Mouse (Mus musculus) forebrain, embryonic 10.5 days (tissue): ENCODE data around the gene Prkra. TPM values are rescaled to one million over a fixed set of nuclear protein-coding genes. Genes with fewer than 3 reads are reported as not detected.

Experiments
- DNase-seq: peaks from one replicate; pipeline ENCODE4 v3.0.0-alpha.2; 2017; ENCODE audit warnings: low spot score; ENCODE audit errors: extremely low spot score
- H3K27ac ChIP-seq: fragments of 300-500 bp; sonication (generic); 2 replicates; pipeline ENCODE4 v1.5.1; 2016; ENCODE audit warnings: mild to moderate bottlenecking
- H3K27me3 ChIP-seq: fragments of 300-500 bp; sonication (generic); 2 replicates; pipeline ENCODE4 v1.6.1; 2016; ENCODE audit warnings: mild to moderate bottlenecking; ENCODE audit not compliant: poor library complexity, severe bottlenecking
- H3K36me3 ChIP-seq: fragments of 300-500 bp; sonication (generic); replicated peaks from 2 replicates; pipeline ENCODE4 v1.6.1; 2016; ENCODE audit warnings: mild to moderate bottlenecking, moderate library complexity
- H3K4me1 ChIP-seq: fragments of 300-500 bp; sonication (generic); 2 replicates; pipeline ENCODE4 v1.6.1; 2016
- H3K4me3 ChIP-seq: fragments of 300-500 bp; sonication (generic); 2 replicates; pipeline ENCODE4 v1.5.1; 2016; ENCODE audit warnings: mild to moderate bottlenecking, moderate library complexity
- H3K9me3 ChIP-seq: fragments of 300-500 bp; sonication (generic); 2 replicates; pipeline ENCODE4 v1.6.1; 2016; ENCODE audit warnings: mild to moderate bottlenecking, moderate library complexity
- WGBS: fragments of 180-500 bp; shearing (Covaris S2); methylation state at CpG from one replicate; pipeline ENCODE4 v1.1.7; 2016; 5-methylcytosine and 5-hydroxymethylcytosine counted together
- polyA plus RNA-seq: library from polyadenylated mRNA; unstranded; fragments of >200 nt; fragmentation: Nextera tagmentation; extraction: Ambion mirVana; gene quantifications from 2 replicates; pipeline ENCODE4 v1.2.1, GENCODE M21; 2016

Prkra gene
- polyA plus RNA-seq, 1 experiment from 2014 or later = 79.6 TPM

DNA sequence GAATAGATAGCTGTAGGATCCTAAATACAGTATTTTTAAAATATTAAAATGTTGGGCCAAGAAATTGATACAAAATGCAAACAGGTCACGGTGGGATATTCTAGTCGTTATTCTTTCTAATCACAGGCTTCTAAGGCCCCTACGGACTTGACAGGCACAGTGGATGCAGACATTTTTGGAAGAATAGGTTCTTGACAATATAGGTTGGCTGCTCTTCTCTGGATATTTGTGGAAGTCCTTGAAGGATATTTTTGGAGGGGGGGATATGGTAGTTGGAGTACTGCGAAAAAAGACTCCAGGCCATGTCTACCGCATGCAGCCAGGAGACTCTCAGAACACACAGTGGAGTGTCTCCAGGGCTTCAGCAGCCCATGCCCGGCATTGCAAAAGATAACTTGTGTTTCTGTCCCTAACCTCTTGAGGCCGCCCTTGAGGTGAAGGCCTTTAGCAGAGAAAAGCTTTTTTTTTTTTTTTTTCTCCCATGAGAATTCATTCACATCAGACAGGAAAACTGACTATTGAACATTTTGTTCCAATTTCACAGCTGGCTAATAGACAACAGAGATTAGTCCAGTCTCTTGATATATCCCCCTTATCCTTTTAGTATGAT lies 25.8 kb upstream of the Prkra start:
- 29% methylated on average over 7 of the region's 7 CpGs for WGBS
- Histone ChIP-seq H3K36me3 (peaks cover 6% of the 10 kb centered on the region), H3K27ac (peak overlapping the region; percentile 82), H3K4me1 (peaks cover 46% of the 10 kb centered on the region), H3K27me3 (no peaks in the 10 kb centered on the region), H3K9me3 (no peaks in the 10 kb centered on the region), H3K4me3 (peak overlapping the region; percentile 51)
- DNase-seq = peak; percentile 25

DNA sequence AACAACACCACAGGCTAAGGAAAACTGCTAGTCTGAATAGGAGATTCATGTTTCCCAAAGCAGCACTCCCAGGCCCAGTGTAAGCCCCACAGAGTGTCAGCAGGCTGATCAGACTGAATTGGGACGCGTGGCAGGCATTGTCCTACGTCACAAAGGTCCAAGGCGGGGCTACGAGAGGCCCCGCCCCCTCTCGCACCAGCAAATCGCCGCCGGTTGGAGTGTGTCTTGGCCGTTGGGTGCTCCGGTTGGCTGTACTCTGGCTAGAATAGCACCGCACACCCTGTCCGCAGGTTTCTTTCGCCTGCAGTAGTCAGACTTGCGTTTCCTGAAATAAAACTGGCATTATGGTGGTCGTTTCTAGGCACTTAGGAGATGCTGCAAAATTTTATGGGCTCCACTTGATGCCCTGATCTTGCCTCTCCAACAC lies 25.2 kb upstream of the Prkra start, which contains the start of gene Fkbp7:
Gene Fkbp7, minus strand, starts transcription at position 151 of the 427 bp plus-strand sequence.
- Histone ChIP-seq H3K4me3 (peak within 1 kb of the TSS; percentile 51), H3K27me3 (no peaks in the 10 kb centered on the region), H3K36me3 (peaks cover under 1% of the 10 kb centered on the region), H3K9me3 (no peaks in the 10 kb centered on the region), H3K27ac (peak within 1 kb of the TSS; percentile 82), H3K4me1 (peaks cover 46% of the 10 kb centered on the region)
- WGBS = under 1% methylated on average over 17 of the region's 17 CpGs
- peak; percentile 94 for DNase-seq

DNA sequence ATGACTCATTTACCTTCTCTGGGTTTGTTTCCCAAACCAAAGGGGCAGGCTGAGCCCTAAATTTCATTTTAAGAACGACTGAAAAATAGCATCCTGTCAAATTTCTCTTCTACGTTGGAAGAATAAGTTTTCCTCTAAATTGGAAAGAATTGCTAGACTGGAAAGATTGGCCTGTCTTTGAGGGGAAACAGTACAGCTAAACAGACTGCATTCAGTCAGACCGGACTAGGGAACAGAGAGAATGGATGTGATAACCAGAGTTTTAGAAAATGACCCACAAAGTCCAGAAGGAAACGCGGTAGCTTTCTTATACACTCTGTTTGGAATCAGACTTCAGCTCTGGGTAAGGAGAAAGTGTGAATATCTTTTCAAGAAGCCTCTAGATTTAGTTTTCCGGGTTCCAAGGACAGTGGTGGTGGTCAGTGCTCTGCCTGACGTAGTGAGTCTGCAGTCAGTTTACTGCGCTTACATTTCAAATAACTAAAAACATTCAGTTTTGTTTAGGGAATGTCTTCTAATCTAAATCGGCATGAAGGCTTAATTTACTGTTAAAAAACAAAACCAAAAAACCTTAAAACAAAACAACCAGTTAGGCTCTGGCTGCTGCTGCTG lies 24.4 kb upstream of the Prkra start:
- Histone ChIP-seq H3K27me3 (no peaks in the 10 kb centered on the region), H3K27ac (peak overlapping the region; percentile 82), H3K4me1 (peaks cover 42% of the 10 kb centered on the region), H3K4me3 (peak overlapping the region; percentile 51), H3K9me3 (no peaks in the 10 kb centered on the region), H3K36me3 (no peaks in the 10 kb centered on the region)
- DNase-seq = no peak
- WGBS = 55% methylated on average over 9 of the region's 9 CpGs

DNA sequence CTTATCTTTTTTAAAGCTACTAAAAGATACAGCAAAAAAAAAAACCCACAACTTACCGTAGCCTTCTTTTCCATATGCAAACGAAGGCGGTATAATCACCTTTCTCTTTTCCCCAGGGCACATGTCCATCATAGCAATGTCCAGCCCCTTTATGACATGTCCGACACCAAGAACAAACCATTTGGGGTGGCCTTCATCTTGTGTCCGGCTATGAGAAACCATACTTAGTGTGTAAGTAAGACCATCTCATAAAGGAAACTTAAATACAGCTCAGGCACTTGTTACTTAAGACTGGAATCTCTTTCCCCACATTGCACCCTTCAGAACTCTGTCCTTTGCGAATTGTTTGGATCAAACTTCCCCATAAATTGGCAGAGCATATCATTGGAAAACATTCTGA lies 23.8 kb upstream of the Prkra start:
- H3K9me3 ChIP-seq = no peaks in the 10 kb centered on the region
- no peaks in the 10 kb centered on the region for H3K36me3 ChIP-seq
- 94% methylated on average over 6 of the region's 6 CpGs for WGBS
- H3K27ac ChIP-seq = no peak overlapping the region
- H3K4me1 ChIP-seq = peaks cover 36% of the 10 kb centered on the region
- H3K4me3 ChIP-seq = peak overlapping the region; percentile 51
- no peaks in the 10 kb centered on the region for H3K27me3 ChIP-seq
- DNase-seq = no peak

GRCm38 (mm10) chr2:76667200-76667599 lies 19.4 kb upstream of the Prkra start:
- DNase-seq = no peak
- peaks cover 7% of the 10 kb centered on the region for H3K4me1 ChIP-seq
- H3K9me3 ChIP-seq = no peaks in the 10 kb centered on the region
- H3K27me3 ChIP-seq = no peaks in the 10 kb centered on the region
- no peak overlapping the region for H3K4me3 ChIP-seq
- no peak overlapping the region for H3K27ac ChIP-seq
- 89% methylated on average over 5 of the region's 5 CpGs for WGBS
- peaks cover 20% of the 10 kb centered on the region for H3K36me3 ChIP-seq

DNA sequence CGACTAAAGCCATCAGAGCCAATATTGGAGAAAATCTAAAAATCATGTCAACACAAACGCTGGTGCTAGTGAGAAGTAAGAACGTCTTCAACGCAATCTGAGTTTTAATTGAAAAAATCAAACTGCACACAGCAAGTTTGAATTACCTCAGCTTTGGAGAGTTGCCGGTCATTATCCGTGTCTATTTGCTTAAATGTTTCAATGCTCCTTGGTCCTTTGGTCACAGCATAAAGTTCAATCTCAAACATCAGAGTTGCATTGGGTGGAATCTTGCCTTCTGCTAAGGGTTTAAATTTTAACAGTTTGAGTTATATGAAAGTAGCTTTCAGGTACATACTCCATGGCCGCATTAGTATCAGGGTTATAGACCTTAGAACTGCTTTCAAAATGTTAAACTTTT lies 17.7 kb upstream of the Prkra start:
- Histone ChIP-seq H3K4me1 (no peaks in the 10 kb centered on the region), H3K27me3 (no peaks in the 10 kb centered on the region), H3K9me3 (no peaks in the 10 kb centered on the region), H3K4me3 (no peak overlapping the region), H3K36me3 (peaks cover 23% of the 10 kb centered on the region), H3K27ac (no peak overlapping the region)
- no peak for DNase-seq
- WGBS = 97% methylated on average over 7 of the region's 7 CpGs

DNA sequence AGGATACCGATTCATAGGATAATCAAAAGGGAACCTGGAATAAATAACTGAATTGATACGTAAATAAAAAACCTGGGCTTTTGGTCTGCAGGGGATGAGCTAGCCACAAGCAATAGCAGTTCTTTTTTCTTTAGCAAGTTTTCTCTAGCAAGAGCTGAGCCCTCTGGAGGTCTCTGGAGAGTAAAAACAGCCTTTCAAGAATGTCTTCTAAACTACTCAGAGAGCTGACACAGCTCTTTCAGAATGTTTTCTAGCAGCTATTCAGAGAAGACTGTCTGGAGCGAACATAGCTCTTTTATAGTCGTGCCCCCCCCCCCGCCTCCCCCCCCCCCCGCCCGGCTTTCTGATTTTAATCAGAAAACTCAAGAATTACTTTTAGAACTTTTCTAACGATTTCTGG lies 11.6 kb upstream of the Prkra start:
- no peak overlapping the region for H3K4me3 ChIP-seq
- H3K27ac ChIP-seq = no peak overlapping the region
- H3K4me1 ChIP-seq = peaks cover 4% of the 10 kb centered on the region; the same call in 1 of the 2 replicates
- 58% methylated on average over 7 of the region's 8 CpGs for WGBS
- no peaks in the 10 kb centered on the region for H3K27me3 ChIP-seq
- H3K9me3 ChIP-seq = no peaks in the 10 kb centered on the region
- no peak for DNase-seq
- peaks cover 15% of the 10 kb centered on the region for H3K36me3 ChIP-seq

DNA sequence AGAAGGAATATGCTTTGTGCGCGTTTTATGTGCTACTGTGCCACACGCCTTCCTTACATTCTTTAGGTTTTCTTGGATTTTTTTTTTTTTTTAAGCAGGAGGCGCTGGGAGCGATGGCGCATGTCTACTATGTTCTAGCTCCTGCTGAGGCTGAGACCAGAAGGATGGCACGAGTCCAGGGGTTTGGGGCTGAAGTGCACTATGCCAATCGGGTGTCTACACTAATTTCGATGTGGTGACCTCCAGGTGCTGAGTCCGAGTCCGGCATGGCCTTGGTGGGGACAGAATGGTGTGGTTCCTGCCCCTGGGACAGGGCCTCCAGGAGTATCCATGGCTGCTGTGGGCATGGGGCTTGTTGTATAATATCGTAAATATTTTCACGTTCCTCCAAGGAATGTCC lies 10.7 kb upstream of the Prkra start:
- DNase-seq = no peak
- no peaks in the 10 kb centered on the region for H3K27me3 ChIP-seq
- peaks cover 6% of the 10 kb centered on the region; the same call in 1 of the 2 replicates for H3K4me1 ChIP-seq
- 85% methylated on average over 13 of the region's 13 CpGs for WGBS
- H3K4me3 ChIP-seq = no peak overlapping the region
- H3K9me3 ChIP-seq = no peaks in the 10 kb centered on the region
- H3K27ac ChIP-seq = no peak overlapping the region
- H3K36me3 ChIP-seq = peaks cover 8% of the 10 kb centered on the region

DNA sequence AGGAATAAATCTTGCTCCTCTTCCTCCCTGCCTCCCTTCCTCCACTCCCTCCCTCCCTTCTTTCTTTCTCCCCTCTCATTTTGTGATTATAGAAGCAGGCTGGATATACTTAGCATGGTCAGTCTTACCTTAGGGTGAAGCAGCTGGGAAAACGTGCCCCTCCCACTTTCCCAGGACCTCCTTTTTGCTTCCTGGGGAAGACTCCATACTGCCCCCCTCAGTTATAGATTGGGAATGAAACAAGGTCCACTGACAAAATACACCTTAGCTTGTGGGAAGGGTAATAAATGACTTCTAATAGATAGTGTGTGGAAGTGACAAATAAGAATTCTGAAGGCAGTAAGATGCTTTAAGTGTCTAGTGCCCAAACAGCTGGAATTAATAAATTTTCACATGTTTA lies 8.2 kb upstream of the Prkra start:
- Histone ChIP-seq H3K36me3 (no peaks in the 10 kb centered on the region), H3K27me3 (no peaks in the 10 kb centered on the region), H3K9me3 (no peaks in the 10 kb centered on the region), H3K27ac (no peak overlapping the region), H3K4me1 (peaks cover 6% of the 10 kb centered on the region; the same call in 1 of the 2 replicates), H3K4me3 (no peak overlapping the region)
- WGBS = 25% methylated on average over 1 of the region's 1 CpGs
- no peak for DNase-seq

DNA sequence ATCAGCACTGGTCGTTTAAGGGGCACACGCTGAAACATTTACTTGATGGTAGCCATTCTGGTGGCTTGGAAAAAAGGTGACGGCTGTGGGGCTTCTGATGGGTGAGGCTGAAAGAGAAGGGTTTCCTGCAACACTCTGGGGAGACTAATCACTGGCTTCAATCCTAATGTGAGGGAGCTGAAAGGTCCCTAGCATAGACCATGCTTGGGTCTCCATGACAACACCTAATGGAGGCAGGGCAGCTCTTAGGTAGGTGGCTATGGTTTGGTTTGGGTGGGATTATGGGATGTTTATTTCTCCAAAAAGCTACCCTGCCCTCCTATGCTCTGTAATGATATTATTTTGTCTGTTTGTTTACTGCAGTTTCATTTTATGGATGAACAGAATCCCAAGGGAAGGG lies 7.6 kb upstream of the Prkra start:
- Histone ChIP-seq H3K9me3 (no peaks in the 10 kb centered on the region), H3K27ac (no peak overlapping the region), H3K4me3 (no peak overlapping the region), H3K27me3 (no peaks in the 10 kb centered on the region), H3K4me1 (peaks cover 6% of the 10 kb centered on the region; the same call in 1 of the 2 replicates), H3K36me3 (no peaks in the 10 kb centered on the region)
- DNase-seq = no peak
- WGBS = 79% methylated on average over 3 of the region's 3 CpGs

GRCm38 (mm10) chr2:76654646-76655045 lies 6.8 kb upstream of the Prkra start:
- H3K4me1 ChIP-seq = peaks cover 6% of the 10 kb centered on the region; the same call in 1 of the 2 replicates
- H3K27me3 ChIP-seq = no peaks in the 10 kb centered on the region
- no peak overlapping the region for H3K4me3 ChIP-seq
- DNase-seq = no peak
- no peaks in the 10 kb centered on the region for H3K36me3 ChIP-seq
- 83% methylated on average over 5 of the region's 5 CpGs for WGBS
- H3K27ac ChIP-seq = no peak overlapping the region
- no peaks in the 10 kb centered on the region for H3K9me3 ChIP-seq

DNA sequence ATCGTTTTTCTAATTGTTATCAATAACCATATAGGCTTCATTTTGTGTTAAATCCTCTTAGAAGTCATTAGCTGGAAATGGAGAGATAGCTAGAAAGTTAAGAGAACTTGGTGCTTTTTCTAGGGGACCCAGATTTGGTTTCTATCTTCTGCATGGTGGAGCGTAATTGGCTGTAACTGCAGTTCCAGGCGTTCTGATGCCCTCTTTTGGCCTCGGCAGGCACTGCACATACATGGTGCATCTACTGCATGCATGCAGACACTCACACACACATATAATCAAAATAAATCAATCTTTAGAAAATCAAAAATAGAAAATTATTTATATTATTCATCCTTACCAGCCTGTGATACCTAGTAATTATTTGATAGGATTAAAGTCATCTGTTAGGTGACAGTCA lies 5.3 kb upstream of the Prkra start:
- DNase-seq = no peak
- no peaks in the 10 kb centered on the region for H3K27me3 ChIP-seq
- no peaks in the 10 kb centered on the region for H3K36me3 ChIP-seq
- no peak overlapping the region for H3K4me3 ChIP-seq
- no peak overlapping the region for H3K27ac ChIP-seq
- 94% methylated on average over 4 of the region's 4 CpGs for WGBS
- H3K9me3 ChIP-seq = no peaks in the 10 kb centered on the region
- peaks cover 15% of the 10 kb centered on the region for H3K4me1 ChIP-seq

- Histone ChIP-seq H3K27ac (peak overlapping the region; percentile 95), H3K9me3 (no peaks in the 10 kb centered on the region), H3K4me1 (peaks cover 22% of the 10 kb centered on the region), H3K4me3 (peak overlapping the region; percentile 77), H3K27me3 (no peaks in the 10 kb centered on the region), H3K36me3 (peaks cover 13% of the 10 kb centered on the region)
- 30% methylated on average over 13 of the region's 13 CpGs for WGBS
- DNase-seq = no peak
These were observed 889 bp upstream of the Prkra start for GRCm38 (mm10) chr2:76648666-76649141.
